Mouse (Mus musculus) urinary bladder, postnatal 14 days (tissue): Measurements from ENCODE around the gene Eva1c.
A peak's percentile ranks its signal among the peaks of the same experiment; 100 is the strongest.

Experiments used
- DNase-seq: peaks from one replicate; pipeline ENCODE4 v3.0.0; 2021; ENCODE audit warnings: low spot score

Gene Eva1c

GRCm38 (mm10) chr16:90868129-90868528 lies 41.6 kb downstream of the Eva1c start:
- DNase-seq, result no peak

- DNase-seq, result no peak
Measured at GRCm38 (mm10) chr16:90869361-90869760, 42.8 kb downstream of the Eva1c start.

GRCm38 (mm10) chr16:90872936-90873335 lies 46.4 kb downstream of the Eva1c start:
- DNase-seq, result no peak

- DNase-seq, result no peak
Measured at GRCm38 (mm10) chr16:90874536-90874935, 48.0 kb downstream of the Eva1c start.

- no peak for DNase-seq
Measured at GRCm38 (mm10) chr16:90878135-90878860, 51.8 kb downstream of the Eva1c start.

- peak; percentile 29 for DNase-seq
Measured at GRCm38 (mm10) chr16:90882501-90882977, 56.0 kb downstream of the Eva1c start.

GRCm38 (mm10) chr16:90885351-90885750 lies 58.8 kb downstream of the Eva1c start:
- no peak for DNase-seq

GRCm38 (mm10) chr16:90885781-90886565 lies 59.5 kb downstream of the Eva1c start:
- peak; percentile 20 for DNase-seq

GRCm38 (mm10) chr16:90890683-90891082 lies 64.2 kb downstream of the Eva1c start:
- DNase-seq, result no peak

GRCm38 (mm10) chr16:90891601-90892000 lies 65.1 kb downstream of the Eva1c start:
- no peak for DNase-seq

- no peak for DNase-seq
Measured at GRCm38 (mm10) chr16:90892081-90892480, 65.6 kb downstream of the Eva1c start.

GRCm38 (mm10) chr16:90893019-90893418 lies 66.5 kb downstream of the Eva1c start:
- no peak for DNase-seq

- DNase-seq, result no peak
Measured at GRCm38 (mm10) chr16:90893792-90894191, 67.3 kb downstream of the Eva1c start.

- DNase-seq, result no peak
Measured at GRCm38 (mm10) chr16:90897651-90898050, 71.1 kb downstream of the Eva1c start.

- no peak for DNase-seq
Measured at GRCm38 (mm10) chr16:90899498-90899897, 73.0 kb downstream of the Eva1c start.

GRCm38 (mm10) chr16:90901364-90901763 lies 74.8 kb downstream of the Eva1c start:
- DNase-seq, result no peak

GRCm38 (mm10) chr16:90903300-90903699 lies 76.8 kb downstream of the Eva1c start:
- no peak for DNase-seq

- no peak for DNase-seq
Measured at GRCm38 (mm10) chr16:90907250-90907649, 80.7 kb downstream of the Eva1c start.

GRCm38 (mm10) chr16:90910855-90911533 lies 84.5 kb downstream of the Eva1c start:
- no peak for DNase-seq

GRCm38 (mm10) chr16:90911766-90912165 lies 85.2 kb downstream of the Eva1c start:
- DNase-seq, result no peak

- DNase-seq, result peak; percentile 46
Measured at GRCm38 (mm10) chr16:90916040-90916481, 89.5 kb downstream of the Eva1c start.

- no peak for DNase-seq
Measured at GRCm38 (mm10) chr16:90917156-90917555, 90.6 kb downstream of the Eva1c start.
